Mouse (Mus musculus) E14TG2a.4 (cell line): ENCODE data around the gene Tex12.

ENCODE experiments used
- CTCF ChIP-seq: conservative IDR thresholded peaks from 2 replicates; pipeline ENCODE4 v1.5.1; 2014; ENCODE audit warnings: low read length
- NANOG ChIP-seq: IDR thresholded peaks from 2 replicates; pipeline ENCODE4 v1.6.1; 2014; ENCODE audit warnings: borderline replicate concordance, low read length, mixed read lengths

GRCm38 (mm10) chr9:50547859-50548478, 13.2 kb downstream of the Tex12 start:
- TF ChIP-seq CTCF = no peak
- no peak for TF ChIP-seq NANOG
